Mouse (Mus musculus): ENCODE data around the gene Afdn. TPM values are rescaled to one million over a fixed set of nuclear protein-coding genes. Genes with fewer than 3 reads are reported as not detected.
"Not testable (repeated sequence)": the region's sequence is repeated elsewhere in the genome, so short reads cannot be mapped to it uniquely, and the experiment has no call there.

Gene Afdn
- polyA plus RNA-seq, 1 experiment from 2014 or later, result 92.6 TPM

DNA sequence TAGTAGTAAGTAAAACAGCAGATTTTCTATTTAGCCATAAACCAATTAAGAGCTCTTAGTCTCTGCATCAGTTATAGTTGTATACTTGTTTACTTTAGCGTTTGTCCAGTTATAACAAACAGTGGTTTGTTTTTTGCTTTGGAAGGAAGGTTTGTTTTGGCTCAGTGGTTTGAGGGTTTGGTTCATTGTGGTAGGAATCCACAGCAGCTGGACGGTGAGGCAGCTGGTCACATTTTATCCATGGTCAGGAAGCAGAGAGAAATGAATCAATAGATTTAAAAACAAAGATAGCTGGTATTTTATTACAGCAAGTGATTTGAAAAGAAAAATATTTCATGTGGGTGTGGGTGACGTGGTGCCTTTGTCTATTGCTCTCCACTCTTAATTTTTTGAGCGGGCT lies 59.0 kb downstream of the Afdn start:
- Histone ChIP-seq H3K36me3 (ENCODE audit: control insufficient read depth, insufficient read depth, low read length) (peaks cover 15% of the 10 kb centered on the region), H3K4me2 (ENCODE audit: low read depth, low read length) (no peak overlapping the region), H3K4me1 (replicated peaks; ENCODE audit: control insufficient read depth, insufficient read depth, low read length) (no peaks in the 10 kb centered on the region)

DNA sequence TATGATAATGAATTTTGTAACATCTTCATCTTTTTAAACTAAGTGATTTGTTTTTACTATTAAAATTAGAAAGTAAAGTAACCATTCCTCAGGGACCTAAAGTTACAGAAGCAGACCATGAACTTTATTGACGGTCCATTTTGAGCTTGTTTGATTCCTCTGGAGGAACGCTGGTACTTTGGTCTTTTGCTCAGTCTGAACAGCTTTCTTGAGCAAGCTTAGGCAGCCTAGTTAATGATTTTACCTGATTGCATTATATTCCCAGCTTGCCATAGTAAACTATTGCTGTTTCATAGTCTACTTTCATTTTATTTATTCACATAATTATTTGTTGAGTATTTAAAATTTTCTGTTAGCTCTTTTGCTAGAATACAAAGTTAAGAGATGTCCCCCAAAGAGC lies 60.3 kb downstream of the Afdn start:
- Histone ChIP-seq H3K36me3 (ENCODE audit: control insufficient read depth, insufficient read depth, low read length) (peaks cover 17% of the 10 kb centered on the region), H3K4me3 (ENCODE audit: low read length) (no peak overlapping the region), H3K4me2 (ENCODE audit: low read depth, low read length) (no peak overlapping the region), H3K9ac (ENCODE audit: low read length) (no peak overlapping the region), H3K9me3 (ENCODE audit: control insufficient read depth, low read length) (no peaks in the 10 kb centered on the region), H3K27ac (ENCODE audit: low read length) (no peak overlapping the region), H3K4me1 (replicated peaks; ENCODE audit: control insufficient read depth, insufficient read depth, low read length) (no peaks in the 10 kb centered on the region), H3K27me3 (ENCODE audit: control insufficient read depth, insufficient read depth, low read depth, low read length) (no peaks in the 10 kb centered on the region)
- no peak for ATAC-seq (ENCODE audit: low read depth)
- WGBS, result 89% methylated on average over 2 of the region's 2 CpGs

More for the DNA sequence above, 59.0 kb downstream of the Afdn start:
- H3K27ac ChIP-seq (ENCODE audit: low read length), result no peak overlapping the region
- H3K9me3 ChIP-seq (ENCODE audit: control insufficient read depth, low read length), result no peaks in the 10 kb centered on the region
- H3K27me3 ChIP-seq (ENCODE audit: control insufficient read depth, insufficient read depth, low read depth, low read length), result no peaks in the 10 kb centered on the region
- 85% methylated on average over 4 of the region's 4 CpGs for WGBS
- H3K9ac ChIP-seq (ENCODE audit: low read length), result no peak overlapping the region
- no peak for ATAC-seq (ENCODE audit: low read depth)
- H3K4me3 ChIP-seq (ENCODE audit: low read length), result no peak overlapping the region

DNA sequence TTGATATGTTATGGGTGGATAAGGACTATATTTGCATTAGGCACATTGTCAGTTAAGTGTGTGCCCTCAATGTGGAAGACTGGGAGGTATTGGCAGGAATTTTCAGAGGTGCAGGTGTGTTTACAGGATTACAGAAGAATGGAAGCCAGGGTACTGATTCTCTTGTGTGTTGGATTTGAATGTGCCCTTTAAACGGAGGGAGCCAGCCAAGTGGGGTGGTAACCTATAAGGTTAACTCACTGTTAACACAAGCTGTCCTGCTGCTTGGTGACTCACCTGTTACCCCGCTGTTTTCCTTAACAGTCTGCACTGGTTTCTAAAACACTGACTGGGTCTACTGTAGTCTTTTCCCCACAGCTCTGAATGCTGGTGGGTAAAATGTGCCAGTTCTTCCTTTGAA lies 65.1 kb downstream of the Afdn start:
- no peak for ATAC-seq (ENCODE audit: low read depth)
- no peak overlapping the region for H3K4me3 ChIP-seq (ENCODE audit: low read length)
- no peaks in the 10 kb centered on the region for H3K9me3 ChIP-seq (ENCODE audit: control insufficient read depth, low read length)
- WGBS, result 78% methylated on average over 2 of the region's 2 CpGs
- no peaks in the 10 kb centered on the region for H3K4me1 ChIP-seq (replicated peaks; ENCODE audit: control insufficient read depth, insufficient read depth, low read length)
- no peak overlapping the region for H3K9ac ChIP-seq (ENCODE audit: low read length)
- peaks cover 6% of the 10 kb centered on the region for H3K36me3 ChIP-seq (ENCODE audit: control insufficient read depth, insufficient read depth, low read length)
- no peaks in the 10 kb centered on the region for H3K27me3 ChIP-seq (ENCODE audit: control insufficient read depth, insufficient read depth, low read depth, low read length)
- H3K4me2 ChIP-seq (ENCODE audit: low read depth, low read length), result no peak overlapping the region
- no peak overlapping the region for H3K27ac ChIP-seq (ENCODE audit: low read length)

- H3K4me2 ChIP-seq (ENCODE audit: low read depth, low read length), result no peak overlapping the region
- no peak overlapping the region for H3K9ac ChIP-seq (ENCODE audit: low read length)
- H3K27me3 ChIP-seq (ENCODE audit: control insufficient read depth, insufficient read depth, low read depth, low read length), result no peaks in the 10 kb centered on the region
- H3K9me3 ChIP-seq (ENCODE audit: control insufficient read depth, low read length), result no peaks in the 10 kb centered on the region
- peaks cover 5% of the 10 kb centered on the region; the same call in 1 of the 2 replicates for H3K36me3 ChIP-seq (ENCODE audit: control insufficient read depth, insufficient read depth, low read length)
- H3K4me3 ChIP-seq (ENCODE audit: low read length), result no peak overlapping the region
- no peak for ATAC-seq (ENCODE audit: low read depth)
- 100% methylated on average over 1 of the region's 1 CpGs for WGBS
- H3K27ac ChIP-seq (ENCODE audit: low read length), result no peak overlapping the region
- no peaks in the 10 kb centered on the region for H3K4me1 ChIP-seq (replicated peaks; ENCODE audit: control insufficient read depth, insufficient read depth, low read length)
These were observed 69.9 kb downstream of the Afdn start for GRCm38 (mm10) chr17:13830234-13830633.

DNA sequence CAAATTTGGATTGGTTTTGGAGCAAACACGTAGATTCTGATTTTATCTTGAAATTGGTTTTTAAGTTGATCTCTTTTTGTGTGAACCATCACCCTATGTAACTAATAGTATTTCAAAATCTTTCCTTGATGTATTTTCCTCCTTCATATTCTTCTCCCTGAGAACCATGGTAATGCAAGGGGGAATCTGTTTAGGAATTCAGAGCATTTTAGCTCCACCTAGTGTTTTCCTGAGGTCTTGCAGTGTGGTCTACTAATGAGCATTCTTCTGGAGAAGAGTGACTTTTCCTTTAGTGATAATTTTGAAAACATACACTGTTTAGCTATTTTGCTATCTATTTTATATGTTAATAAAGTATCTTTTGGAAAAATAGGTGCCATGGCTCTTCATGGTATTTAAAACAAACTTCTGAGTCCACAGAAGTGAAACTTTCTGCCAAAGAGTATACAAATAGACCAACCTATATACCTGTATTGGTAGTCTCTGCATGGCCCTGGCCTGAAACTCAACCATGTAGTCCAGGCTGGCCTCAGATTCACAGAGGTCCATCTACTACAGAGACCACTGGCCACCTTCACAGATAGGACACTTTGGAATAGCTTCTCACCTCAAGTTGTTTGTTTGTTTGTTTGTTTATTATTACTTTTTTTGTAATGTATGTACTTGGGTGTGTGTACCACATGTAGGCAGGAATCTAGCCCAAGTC lies 70.5 kb downstream of the Afdn start:
- Histone ChIP-seq H3K36me3 (ENCODE audit: control insufficient read depth, insufficient read depth, low read length) (peaks cover 6% of the 10 kb centered on the region; the same call in 1 of the 2 replicates), H3K9ac (ENCODE audit: low read length) (no peak overlapping the region), H3K27me3 (ENCODE audit: control insufficient read depth, insufficient read depth, low read depth, low read length) (no peaks in the 10 kb centered on the region), H3K4me3 (ENCODE audit: low read length) (no peak overlapping the region), H3K4me1 (replicated peaks; ENCODE audit: control insufficient read depth, insufficient read depth, low read length) (no peaks in the 10 kb centered on the region), H3K4me2 (ENCODE audit: low read depth, low read length) (no peak overlapping the region), H3K9me3 (ENCODE audit: control insufficient read depth, low read length) (no peaks in the 10 kb centered on the region), H3K27ac (ENCODE audit: low read length) (no peak overlapping the region)
- 0 out of 2 replicates have a peak, but pooled peaks have one; percentile 38 for ATAC-seq (ENCODE audit: low read depth)
- WGBS, result 77% methylated on average over 1 of the region's 1 CpGs

DNA sequence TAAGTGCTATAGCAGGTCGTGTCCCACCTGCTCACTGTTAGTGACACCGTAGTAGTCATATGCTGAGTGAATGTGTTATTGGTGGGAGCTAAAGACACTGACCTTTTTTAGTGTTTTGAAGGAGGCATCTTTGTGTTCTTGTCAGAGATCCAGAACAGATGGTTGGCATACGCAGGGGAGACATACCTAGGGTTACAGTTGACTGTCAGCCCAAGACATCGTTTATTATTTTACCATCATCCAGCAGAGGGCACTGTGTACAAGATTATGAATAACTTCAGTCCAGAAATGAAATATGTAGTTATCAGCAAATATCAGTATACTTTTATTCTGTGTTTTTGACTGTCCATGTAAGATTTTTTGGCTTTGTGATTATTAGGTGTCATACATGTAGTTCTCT lies 75.5 kb downstream of the Afdn start:
- Histone ChIP-seq H3K4me3 (ENCODE audit: low read length) (no peak overlapping the region), H3K27me3 (ENCODE audit: control insufficient read depth, insufficient read depth, low read depth, low read length) (no peaks in the 10 kb centered on the region), H3K27ac (ENCODE audit: low read length) (no peak overlapping the region), H3K4me1 (replicated peaks; ENCODE audit: control insufficient read depth, insufficient read depth, low read length) (no peaks in the 10 kb centered on the region), H3K9me3 (ENCODE audit: control insufficient read depth, low read length) (no peaks in the 10 kb centered on the region), H3K36me3 (ENCODE audit: control insufficient read depth, insufficient read depth, low read length) (peaks cover 9% of the 10 kb centered on the region; the same call in 1 of the 2 replicates), H3K4me2 (ENCODE audit: low read depth, low read length) (no peak overlapping the region), H3K9ac (ENCODE audit: low read length) (no peak overlapping the region)
- no peak for ATAC-seq (ENCODE audit: low read depth)
- WGBS, result 74% methylated on average over 4 of the region's 4 CpGs

GRCm38 (mm10) chr17:13850175-13850574 lies 89.8 kb downstream of the Afdn start:
- H3K4me1 ChIP-seq (replicated peaks; ENCODE audit: control insufficient read depth, insufficient read depth, low read length), result no peaks in the 10 kb centered on the region
- 85% methylated on average over 2 of the region's 2 CpGs for WGBS
- H3K9ac ChIP-seq (ENCODE audit: low read length), result no peak overlapping the region
- H3K36me3 ChIP-seq (ENCODE audit: control insufficient read depth, insufficient read depth, low read length), result peaks cover 29% of the 10 kb centered on the region
- no peak overlapping the region for H3K4me2 ChIP-seq (ENCODE audit: low read depth, low read length)
- ATAC-seq (ENCODE audit: low read depth), result no peak
- no peaks in the 10 kb centered on the region for H3K27me3 ChIP-seq (ENCODE audit: control insufficient read depth, insufficient read depth, low read depth, low read length)
- H3K27ac ChIP-seq (ENCODE audit: low read length), result no peak overlapping the region
- no peak overlapping the region for H3K4me3 ChIP-seq (ENCODE audit: low read length)
- no peaks in the 10 kb centered on the region for H3K9me3 ChIP-seq (ENCODE audit: control insufficient read depth, low read length)

- WGBS, result 81% methylated on average over 7 of the region's 7 CpGs
- not testable (repeated sequence) for ATAC-seq (ENCODE audit: low read depth); H3K4me3 ChIP-seq (ENCODE audit: low read length); H3K9ac ChIP-seq (ENCODE audit: low read length); H3K4me1 ChIP-seq (replicated peaks; ENCODE audit: control insufficient read depth, insufficient read depth, low read length); H3K9me3 ChIP-seq (ENCODE audit: control insufficient read depth, low read length); H3K27ac ChIP-seq (ENCODE audit: low read length); H3K27me3 ChIP-seq (ENCODE audit: control insufficient read depth, insufficient read depth, low read depth, low read length); H3K4me2 ChIP-seq (ENCODE audit: low read depth, low read length)
- peaks cover 35% of the 10 kb centered on the region for H3K36me3 ChIP-seq (ENCODE audit: control insufficient read depth, insufficient read depth, low read length)
These were observed 93.5 kb downstream of the Afdn start for GRCm38 (mm10) chr17:13853883-13854282.

- Histone ChIP-seq H3K4me3 (ENCODE audit: low read length) (no peak overlapping the region), H3K4me1 (replicated peaks; ENCODE audit: control insufficient read depth, insufficient read depth, low read length) (no peaks in the 10 kb centered on the region), H3K36me3 (ENCODE audit: control insufficient read depth, insufficient read depth, low read length) (peaks cover 35% of the 10 kb centered on the region), H3K27me3 (ENCODE audit: control insufficient read depth, insufficient read depth, low read depth, low read length) (no peaks in the 10 kb centered on the region), H3K27ac (ENCODE audit: low read length) (no peak overlapping the region), H3K9ac (ENCODE audit: low read length) (no peak overlapping the region), H3K9me3 (ENCODE audit: control insufficient read depth, low read length) (no peaks in the 10 kb centered on the region), H3K4me2 (ENCODE audit: low read depth, low read length) (no peak overlapping the region)
- 62% methylated on average over 1 of the region's 1 CpGs for WGBS
- ATAC-seq (ENCODE audit: low read depth), result no peak
These were observed 95.1 kb downstream of the Afdn start for GRCm38 (mm10) chr17:13855396-13855795.
